Mouse (Mus musculus): ENCODE data around the gene Vangl2.

DNA sequence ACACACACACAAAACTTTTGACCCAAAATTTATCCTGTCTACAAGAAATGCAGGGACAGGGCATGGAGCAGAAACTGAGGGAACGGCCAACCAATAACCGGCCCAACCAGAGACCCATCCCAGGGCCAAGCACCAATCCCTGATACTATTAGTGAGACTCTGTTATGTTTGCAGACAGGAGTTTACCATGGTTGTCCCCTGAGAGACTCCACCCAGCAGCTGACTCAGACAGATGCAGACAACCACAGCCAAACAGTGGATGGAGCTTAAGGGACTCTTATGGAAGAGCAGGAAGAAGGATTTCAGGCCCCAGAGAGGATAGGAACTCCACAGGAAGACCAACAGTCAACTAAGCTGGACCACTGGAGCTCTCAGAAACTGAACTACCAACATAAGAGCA is 1.7 kb upstream of the Vangl2 start:
- TF ChIP-seq POLR2A (IDR thresholded peaks at IDR 0.05; ENCODE audit: borderline replicate concordance, insufficient read depth, low read length) (no peak), CTCF (IDR thresholded peaks at IDR 0.05; ENCODE audit: borderline replicate concordance, insufficient read depth, low read depth, low read length) (no peak)

Data from cerebellum, adult 2 months (tissue).